Mouse (Mus musculus): ENCODE measurements at regions not wholly inside any gene's neighbourhood (a gene's known extent, or its start where the extent isn't known, plus 50 kb on each side); places are given as distances from the start of the nearest gene placed in this dataset.

DNA sequence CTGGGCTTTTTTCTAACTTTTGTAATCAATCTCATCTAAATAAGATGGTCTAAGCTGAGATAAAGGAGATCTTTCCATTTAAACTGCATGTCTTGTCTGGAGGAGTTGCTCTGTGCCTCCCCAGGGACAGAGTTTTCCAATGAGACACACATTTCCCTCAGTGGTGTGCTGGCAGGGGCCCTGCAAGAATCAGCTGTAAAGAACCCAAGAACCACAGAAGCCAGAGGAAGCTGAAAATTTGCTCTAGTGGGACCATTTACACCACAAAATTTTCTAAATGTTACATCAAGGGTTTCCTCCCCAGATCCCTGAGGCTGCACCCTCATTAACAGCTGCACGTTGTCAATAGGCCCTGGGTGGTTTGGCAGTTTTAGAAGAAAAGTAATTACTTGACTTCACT is 301.0 kb upstream of the Ttc14 start:
- ChIA-PET CTCF (no interaction called here), POLR2A (no interaction called here)

DNA sequence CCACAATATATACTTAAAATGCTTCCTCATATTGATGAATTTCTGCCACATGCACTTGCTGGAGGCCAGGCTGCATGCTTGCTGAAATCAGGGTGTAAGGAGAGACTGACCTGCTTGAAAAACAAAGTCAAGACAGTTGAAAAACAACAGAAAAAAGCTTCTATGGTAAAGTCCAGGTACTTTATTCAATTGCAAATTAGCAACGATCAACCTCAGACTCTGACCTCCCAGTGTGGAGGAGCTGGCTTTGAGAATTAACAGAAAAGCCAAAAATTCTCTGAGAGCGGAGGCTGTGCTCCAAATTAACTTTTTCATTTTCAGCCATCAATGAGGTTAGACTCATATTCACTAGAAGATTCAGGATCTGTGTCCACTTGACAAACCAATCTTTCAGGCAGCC is 291.4 kb upstream of the Ttc14 start:
- ChIA-PET POLR2A (interaction anchor here in 2 of 4 experiments (0.7 to 0.8 kb wide), 3 partner anchors 31 to 843 kb away, joined by 3 read pairs; no protein-coding TSS in a partner anchor), CTCF (no interaction called here)

DNA sequence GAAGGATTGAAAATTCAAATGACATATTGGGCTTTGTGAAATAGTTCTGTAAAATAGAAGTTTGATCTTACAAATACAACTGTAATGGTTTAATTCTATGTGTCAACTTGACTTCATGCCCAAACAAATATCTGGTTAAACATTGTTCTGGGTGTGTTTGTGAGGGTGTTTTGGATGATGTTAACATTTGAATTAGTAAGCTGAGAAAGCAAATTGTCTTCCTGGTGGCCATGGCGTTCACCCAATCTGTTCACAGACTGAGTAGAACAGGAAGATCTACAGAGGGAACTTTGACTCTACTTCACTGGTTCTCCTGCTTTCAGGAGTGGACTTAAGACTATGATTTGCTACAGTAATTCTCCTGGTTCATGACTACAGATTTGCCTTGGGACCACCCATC is 255.5 kb upstream of the Ttc14 start:
- CTCF ChIA-PET: no interaction called here
- POLR2A ChIA-PET: no interaction called here

DNA sequence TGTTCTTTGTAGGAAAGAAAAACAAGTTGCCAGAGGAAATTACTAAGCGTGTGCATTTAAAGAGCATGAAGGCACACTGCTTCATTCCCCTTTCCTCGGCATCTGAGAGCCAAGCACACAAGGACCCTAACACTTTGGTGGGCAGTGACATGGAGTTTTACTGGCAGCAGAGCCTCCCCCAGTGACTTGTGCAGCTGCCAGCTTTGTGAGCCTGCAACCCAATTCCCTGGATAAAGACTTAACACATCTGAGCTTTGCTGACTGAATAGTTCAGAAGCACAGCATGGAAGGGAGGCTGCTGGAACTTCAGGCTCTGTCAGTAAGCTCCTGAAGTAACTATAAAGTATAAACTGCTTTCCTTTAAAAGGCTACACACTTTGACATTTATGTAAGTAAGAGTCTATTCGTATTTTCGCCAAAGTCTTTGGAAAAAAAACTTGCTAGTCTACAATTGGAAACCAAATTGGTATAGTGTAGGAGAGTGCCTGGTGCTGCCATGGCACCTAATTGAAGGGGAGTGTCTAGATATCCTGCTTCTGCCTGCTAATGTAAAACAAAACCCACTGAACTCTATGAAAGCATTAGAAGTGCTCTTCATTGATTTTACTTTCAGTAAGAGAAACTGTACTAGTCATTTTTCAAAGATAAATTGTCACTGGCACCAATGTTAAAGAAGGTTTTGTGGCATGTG is 236.8 kb upstream of the Ttc14 start:
- ChIA-PET CTCF (interaction anchor here in 1 of 4 experiments (0.5 kb wide), 1 partner anchor 538 kb away, joined by 3 read pairs; no protein-coding TSS in a partner anchor), POLR2A (no interaction called here)

- CTCF ChIA-PET: no interaction called here
Observed at GRCm38 (mm10) chr3:33580599-33580998, 219.0 kb upstream of the Ttc14 start.

DNA sequence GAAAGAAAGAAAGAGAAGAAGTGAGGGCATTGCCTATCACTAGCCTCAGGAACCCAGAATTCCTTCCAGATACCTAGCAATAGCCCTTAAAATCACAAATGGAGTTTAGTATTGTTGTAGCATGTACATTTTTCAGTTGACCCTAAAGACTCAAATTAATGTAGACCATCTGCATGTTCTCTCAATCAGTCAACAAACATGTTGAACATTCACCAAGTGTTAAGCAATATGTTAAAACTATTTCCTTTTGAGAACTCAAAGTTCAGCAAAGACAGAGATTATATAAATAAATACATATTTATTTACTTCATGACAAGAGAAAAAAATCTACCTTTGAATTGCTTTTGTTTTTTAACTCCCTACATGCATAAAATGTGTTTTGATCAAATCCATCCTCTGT is 185.4 kb upstream of the Ttc14 start:
- POLR2A ChIA-PET: no interaction called here
- CTCF ChIA-PET: no interaction called here

More at GRCm38 (mm10) chr3:33580599-33580998, 219.0 kb upstream of the Ttc14 start:
- POLR2A ChIA-PET: no interaction called here

- ChIA-PET POLR2A (no interaction called here), CTCF (no interaction called here)
Observed at GRCm38 (mm10) chr3:33616871-33617270, 182.8 kb upstream of the Ttc14 start.

GRCm38 (mm10) chr3:33632928-33633514 is 166.6 kb upstream of the Ttc14 start:
- CTCF ChIA-PET: no interaction called here
- POLR2A ChIA-PET: no interaction called here

GRCm38 (mm10) chr3:33658597-33658996 is 141.0 kb upstream of the Ttc14 start:
- POLR2A ChIA-PET: no interaction called here
- CTCF ChIA-PET: no interaction called here
